Mouse (Mus musculus) MEL (cell line): Measurements from ENCODE around the gene Accs. TPM values are rescaled to one million over a fixed set of nuclear protein-coding genes. Genes with fewer than 3 reads are reported as not detected.

Source experiments
- DNase-seq: peaks from one replicate; pipeline ENCODE4 v3.0.0; 2011; ENCODE audit warnings: low read depth, low spot score
- H3K27ac ChIP-seq: 2 replicates; pipeline ENCODE4 v1.5.1; 2012; ENCODE audit warnings: low read depth, mild to moderate bottlenecking, control low read depth, low read length, moderate library complexity; ENCODE audit not compliant: control insufficient read depth
- H3K27me3 ChIP-seq, 2 experiments: fragments of 150-350 bp in 1 of 2; sonication (generic) in 1 of 2; 2 replicates each; pipeline ENCODE4 v1.6.1; 2012; ENCODE audit warnings: low read length in 2 of 2, mild to moderate bottlenecking in 2 of 2, improper control_type of control experiment in 1 of 2, moderate library complexity in 1 of 2; ENCODE audit not compliant: insufficient read depth in 2 of 2, control insufficient read depth in 1 of 2
- H3K36me3 ChIP-seq, 2 experiments: 2 replicates each; pipeline ENCODE4 v1.6.1; 2012 to 2014; ENCODE audit warnings: low read length in 2 of 2, improper control_type of control experiment in 1 of 2, inconsistent platforms in 1 of 2, mild to moderate bottlenecking in 1 of 2; ENCODE audit not compliant: insufficient read depth in 2 of 2, control insufficient read depth in 1 of 2
- H3K4me1 ChIP-seq, 2 experiments: fragments of 150-350 bp in 1 of 2; sonication (generic) in 1 of 2; 2 replicates each; pipeline ENCODE4 v1.6.1; 2012; ENCODE audit warnings: low read length in 2 of 2, improper control_type of control experiment in 1 of 2, mild to moderate bottlenecking in 1 of 2; ENCODE audit not compliant: insufficient read depth in 2 of 2, control insufficient read depth in 1 of 2
- H3K4me3 ChIP-seq, 2 experiments: fragments of 150-350 bp in 1 of 2; sonication (generic) in 1 of 2; 2 replicates each; pipeline ENCODE4 v1.5.1; 2012; ENCODE audit warnings: low read depth in 2 of 2, low read length in 2 of 2, mild to moderate bottlenecking in 2 of 2, moderate library complexity in 2 of 2, control low read depth in 1 of 2, improper control_type of control experiment in 1 of 2; ENCODE audit not compliant: control insufficient read depth in 1 of 2, insufficient read depth in 1 of 2
- H3K79me2 ChIP-seq: 2 replicates; pipeline ENCODE4 v1.6.1; 2012; ENCODE audit warnings: mild to moderate bottlenecking, low read length, moderate library complexity; ENCODE audit not compliant: control insufficient read depth, poor library complexity, insufficient read depth
- H3K9ac ChIP-seq: 2 replicates; pipeline ENCODE4 v1.6.1; 2012; ENCODE audit warnings: low read depth, mild to moderate bottlenecking, control low read depth, low read length, moderate library complexity; ENCODE audit not compliant: control insufficient read depth, poor library complexity, severe bottlenecking
- H3K9me3 ChIP-seq: fragments of 150-350 bp; sonication (generic); replicated peaks from 2 replicates; pipeline ENCODE4 v1.6.1; 2012; ENCODE audit warnings: mild to moderate bottlenecking, low read length, improper control_type of control experiment, moderate library complexity; ENCODE audit not compliant: insufficient read depth
- BHLHE40 ChIP-seq: IDR thresholded peaks from 2 replicates; pipeline ENCODE4 v1.6.1; 2012; ENCODE audit warnings: low read depth, mild to moderate bottlenecking, inconsistent platforms, low read length, improper control_type of control experiment, borderline replicate concordance
- CTCF ChIP-seq, 3 experiments: IDR thresholded peaks in 2 of 3; conservative IDR thresholded peaks in 1 of 3; 2 replicates each; pipeline ENCODE4 v1.5.1; 2011 to 2012; ENCODE audit warnings: low read length in 3 of 3, low read depth in 2 of 3, mild to moderate bottlenecking in 2 of 3, improper control_type of control experiment in 1 of 3, inconsistent platforms in 1 of 3, mixed read lengths in 1 of 3, moderate library complexity in 1 of 3; ENCODE audit not compliant: control insufficient read depth in 1 of 3, insufficient read depth in 1 of 3, poor library complexity in 1 of 3, severe bottlenecking in 1 of 3
- ELF1 ChIP-seq: IDR thresholded peaks from 2 replicates; pipeline ENCODE4 v1.6.1; 2014; ENCODE audit warnings: low read depth, mild to moderate bottlenecking, inconsistent platforms, low read length, improper control_type of control experiment, moderate library complexity
- GABPA ChIP-seq: IDR thresholded peaks from 2 replicates; pipeline ENCODE4 v1.6.1; 2012; ENCODE audit warnings: low read depth, mild to moderate bottlenecking, inconsistent platforms, low read length, improper control_type of control experiment, moderate library complexity
- MAFK ChIP-seq: IDR thresholded peaks from 2 replicates; pipeline ENCODE4 v1.6.1; 2011; ENCODE audit warnings: low read depth, mild to moderate bottlenecking, low read length, improper control_type of control experiment, borderline replicate concordance
- MAX ChIP-seq: IDR thresholded peaks from 2 replicates; pipeline ENCODE4 v1.6.1; 2011; ENCODE audit warnings: low read length, improper control_type of control experiment
- MAZ ChIP-seq: IDR thresholded peaks from 2 replicates; pipeline ENCODE4 v1.6.1; 2012; ENCODE audit warnings: low read depth, mild to moderate bottlenecking, inconsistent platforms, low read length, improper control_type of control experiment
- NELFE ChIP-seq: IDR thresholded peaks from 2 replicates; pipeline ENCODE4 v1.6.1; 2011; ENCODE audit warnings: low read depth, low read length, improper control_type of control experiment
- NRF1 ChIP-seq: IDR thresholded peaks from 2 replicates; pipeline ENCODE4 v1.6.1; 2014; ENCODE audit warnings: low read depth, mild to moderate bottlenecking, inconsistent platforms, low read length, improper control_type of control experiment, moderate library complexity; ENCODE audit not compliant: poor library complexity, insufficient read depth, severe bottlenecking
- POLR2A ChIP-seq, 2 experiments: IDR thresholded peaks; 2 replicates each; pipeline ENCODE4 v1.6.1; 2011 to 2012; ENCODE audit warnings: low read length in 2 of 2, mild to moderate bottlenecking in 2 of 2, control low read depth in 1 of 2, improper control_type of control experiment in 1 of 2, low read depth in 1 of 2, moderate library complexity in 1 of 2; ENCODE audit not compliant: control insufficient read depth in 1 of 2, insufficient read depth in 1 of 2, poor library complexity in 1 of 2
- POLR2AphosphoS2 ChIP-seq: IDR thresholded peaks from 2 replicates; pipeline ENCODE4 v1.6.1; 2011; ENCODE audit warnings: low read length, improper control_type of control experiment
- SIN3A ChIP-seq: IDR thresholded peaks from 2 replicates; pipeline ENCODE4 v1.6.1; 2012; ENCODE audit warnings: low read length, improper control_type of control experiment, inconsistent platforms
- TAL1 ChIP-seq: IDR thresholded peaks from 2 replicates; pipeline ENCODE4 v1.6.1; 2012; ENCODE audit warnings: mild to moderate bottlenecking, inconsistent platforms, low read length, moderate library complexity, mixed read lengths
- ZC3H11A ChIP-seq: IDR thresholded peaks from 2 replicates; pipeline ENCODE4 v1.6.1; 2012; ENCODE audit warnings: low read depth, mild to moderate bottlenecking, inconsistent platforms, low read length, improper control_type of control experiment
- ZMIZ1 ChIP-seq: IDR thresholded peaks from 2 replicates; pipeline ENCODE4 v1.6.1; 2012; ENCODE audit warnings: low read depth, mild to moderate bottlenecking, inconsistent platforms, low read length, improper control_type of control experiment, moderate library complexity
- ZNF384 ChIP-seq: IDR thresholded peaks from 2 replicates; pipeline ENCODE4 v1.6.1; 2012; ENCODE audit warnings: low read depth, mild to moderate bottlenecking, inconsistent platforms, low read length, improper control_type of control experiment
- polyA plus RNA-seq, 2 experiments: library from polyadenylated mRNA; stranded (reverse) in 1 of 2; unstranded in 1 of 2; fragments of >175 nt in 1 of 2; fragments of >200 nt in 1 of 2; gene quantifications; 2 replicates each; pipeline versions ENCODE4 v1.2.1 to v1.2.4; 2012; ENCODE audit warnings: low replicate concordance in 2 of 2, low read depth in 1 of 2; ENCODE audit not compliant: insufficient read length in 2 of 2, insufficient read depth in 1 of 2, missing spikeins in 1 of 2
- total RNA-seq: library from RNA; depleted of rRNA; stranded (reverse); fragments of 300-350 nt; gene quantifications from 2 replicates; pipeline ENCODE4 v1.2.3, GENCODE M21; 2012; rRNA removed

The Accs gene
- total RNA-seq (1.0 and 1.2 TPM in 2 replicates), polyA plus RNA-seq (1 to 10 TPM in 1 of 2 experiments, not detected in 1; 4.5 TPM)

GRCm38 (mm10) chr2:93849505-93850089 lies at the start of gene Accs:
Gene Accs, minus strand, starts transcription at chr2:93849943.
- H3K4me1 ChIP-seq: peaks cover 0 to 4% of the 10 kb centered on the region in 2 experiments; a peak in 1 of 4 replicates
- no peaks in the 10 kb centered on the region for H3K36me3 ChIP-seq
- no peaks in the 10 kb centered on the region for H3K79me2 ChIP-seq
- H3K27ac ChIP-seq: peak within 1 kb of the TSS; percentile 11; the same call in 1 of the 2 replicates
- peak within 1 kb of the TSS; percentile 62 to 77 for H3K4me3 ChIP-seq
- H3K9me3 ChIP-seq: no peaks in the 10 kb centered on the region
- peak; percentile 90 for DNase-seq
- TF ChIP-seq POLR2A (IDR thresholded peaks at IDR 0.05; ENCODE audit: control insufficient read depth in 1 of 2, insufficient read depth in 1 of 2, low read depth in 1 of 2, low read length in 2 of 2, poor library complexity in 1 of 2): peak in 1 of 2 experiments; percentile 52; a peak in 1 of 4 replicates
- TF ChIP-seq BHLHE40: no peak
- TF ChIP-seq NRF1: 0 out of 2 replicates have a peak, but pooled peaks have one; percentile 13
- TF ChIP-seq POLR2AphosphoS2: no peak
- TF ChIP-seq ZC3H11A: no peak
- peak; percentile 78 for TF ChIP-seq ELF1
- peak in 2 of 3 experiments; percentile 31 to 50; a peak in 4 of 6 replicates for TF ChIP-seq CTCF (IDR thresholded peaks at IDR 0.05 in 2 of 3, conservative IDR thresholded peaks at IDR 0.05 in 1 of 3; ENCODE audit: control insufficient read depth in 1 of 3, insufficient read depth in 1 of 3, low read depth in 2 of 3, low read length in 3 of 3, poor library complexity in 1 of 3, severe bottlenecking in 1 of 3)
- TF ChIP-seq NELFE: peak; percentile 30; the same call in 1 of the 2 replicates
- no peak for TF ChIP-seq MAFK
- TF ChIP-seq MAX: 0 out of 2 replicates have a peak, but pooled peaks have one; percentile 16
- H3K27me3 ChIP-seq: no peaks in the 10 kb centered on the region; a peak in 2 of 4 replicates
- H3K9ac ChIP-seq: peak within 1 kb of the TSS; percentile 67

GRCm38 (mm10) chr2:93891611-93892280 lies 42.0 kb upstream of the Accs start:
- Histone ChIP-seq H3K27me3 (no peaks in the 10 kb centered on the region), H3K27ac (no peak overlapping the region), H3K4me3 (no peak overlapping the region), H3K4me1 (peaks cover 0 to 4% of the 10 kb centered on the region in 2 experiments; a peak in 1 of 4 replicates), H3K9me3 (no peaks in the 10 kb centered on the region), H3K79me2 (no peaks in the 10 kb centered on the region), H3K36me3 (no peaks in the 10 kb centered on the region; a peak in 1 of 4 replicates), H3K9ac (no peak overlapping the region)
- TF ChIP-seq ZNF384 (no peak), BHLHE40 (peak; percentile 20; the same call in 1 of the 2 replicates), TAL1 (no peak), SIN3A (no peak), GABPA (no peak), CTCF (IDR thresholded peaks at IDR 0.05 in 2 of 3, conservative IDR thresholded peaks at IDR 0.05 in 1 of 3; ENCODE audit: control insufficient read depth in 1 of 3, insufficient read depth in 1 of 3, low read depth in 2 of 3, low read length in 3 of 3, poor library complexity in 1 of 3, severe bottlenecking in 1 of 3) (no peak), ELF1 (no peak), MAZ (no peak), ZMIZ1 (no peak)
- DNase-seq: no peak
